4 mouse cellular contexts compared by ENCODE assay signal in genomic region chr10:96421506-96421905, GRCm38 (mm10).
A peak's percentile ranks its signal among the peaks of the same experiment; 100 is the strongest.
DNase-seq lines count a peak whose midpoint lies in the region; TF ChIP-seq lines count a peak whose summit lies in the region.
"Not testable (repeated sequence)": the region's sequence is repeated elsewhere in the genome, so short reads cannot be mapped to it uniquely, and the experiment has no call there.

No protein-coding gene starts in this region.

- TF ChIP-seq CTCF in CH12.LX (conservative IDR thresholded peaks at IDR 0.05 in 1 of 2, IDR thresholded peaks at IDR 0.05 in 1 of 2; ENCODE audit: low read depth in 2 of 2, low read length in 2 of 2): not testable (repeated sequence)

- H3K79me2 ChIP-seq in CH12.LX (replicated peaks; ENCODE audit: control insufficient read depth, extremely low read depth, insufficient read depth, poor library complexity, severe bottlenecking): not testable (repeated sequence)

- H3K4me3 ChIP-seq in CH12.LX (replicated peaks in 1 of 3; ENCODE audit: low read depth in 2 of 3, low read length in 2 of 3, poor library complexity in 1 of 3): not testable (repeated sequence)

- not testable (repeated sequence) for TF ChIP-seq RAD21 in CH12.LX (IDR thresholded peaks at IDR 0.05; ENCODE audit: low read depth, low read length)

- not testable (repeated sequence) for TF ChIP-seq POLR2A in CH12.LX (IDR thresholded peaks at IDR 0.05; ENCODE audit: low read depth, low read length)

- peaks cover 0 to 11% of the 10 kb centered on the region in 2 experiments; a peak in 3 of 4 replicates for H3K4me1 ChIP-seq in CH12.LX (ENCODE audit: control insufficient read depth in 1 of 2, insufficient read depth in 2 of 2)

- peak overlapping the region; percentile 50; the same call in 1 of the 2 replicates for H3K4me2 ChIP-seq in CH12.LX (ENCODE audit: insufficient read depth, low read depth, poor library complexity, severe bottlenecking)

- in situ Hi-C loops in CH12.LX (cut with MboI; ENCODE audit: low pct_ligation_motif_present, low pct_unique_long_range_greater_than_20kb, low sequenced_read_pairs): not testable (repeated sequence)

- not testable (repeated sequence) for H3K9me3 ChIP-seq in CH12.LX (replicated peaks; ENCODE audit: low read length)

- TF ChIP-seq EP300 in CH12.LX (IDR thresholded peaks at IDR 0.05; ENCODE audit: low read length): peak; percentile 87

- H3K9ac ChIP-seq in CH12.LX (ENCODE audit: insufficient read depth, low read depth): not testable (repeated sequence)

- dilution Hi-C loops in CH12.LX (cut with MboI; ENCODE audit: extremely low pct_ligation_motif_present, extremely low pct_unique_long_range_greater_than_20kb, low sequenced_read_pairs): not testable (repeated sequence)

- not testable (repeated sequence) for H3K27ac ChIP-seq in CH12.LX (ENCODE audit: insufficient read depth, low read depth)

- peak; percentile 19 for DNase-seq in CD4-positive helper T cell, adult 2 months (ENCODE audit: low read depth, low spot score)
- DNase-seq in CH12.LX (ENCODE audit: extremely low read depth): not testable (repeated sequence)
- peak; percentile 17 for DNase-seq in heart, adult 11 months
- DNase-seq in induced T-regulatory cell, adult 2 months (ENCODE audit: low read depth): peak; percentile 43

- H3K27me3 ChIP-seq in CH12.LX (replicated peaks): not testable (repeated sequence)

- not testable (repeated sequence) for H3K36me3 ChIP-seq in CH12.LX (replicated peaks in 1 of 2; ENCODE audit: control insufficient read depth in 1 of 2, insufficient read depth in 1 of 2, low read length in 1 of 2)

TF ChIP-seq in CH12.LX, 34 proteins besides CTCF, POLR2A, EP300 and RAD21:
- TF ChIP-seq BHLHE40 (IDR thresholded peaks at IDR 0.05; ENCODE audit: low read depth, low read length) (0 out of 2 replicates have a peak, but pooled peaks have one; percentile 16), JUND (conservative IDR thresholded peaks at IDR 0.05; ENCODE audit: low read depth, low read length) (peak; percentile 89), ZNF384 (IDR thresholded peaks at IDR 0.05; ENCODE audit: low read depth, low read length) (peak; percentile 63), ETS1 (conservative IDR thresholded peaks at IDR 0.05; ENCODE audit: low read depth, low read length) (0 out of 2 replicates have a peak, but pooled peaks have one; percentile 33), RCOR1 (conservative IDR thresholded peaks at IDR 0.05; ENCODE audit: low read depth, low read length) (peak; percentile 60; the same call in 1 of the 2 replicates), MEF2A (IDR thresholded peaks at IDR 0.05; ENCODE audit: borderline replicate concordance, low read depth, low read length) (peak; percentile 31; the same call in 1 of the 2 replicates), JUN (IDR thresholded peaks at IDR 0.05; ENCODE audit: insufficient read depth, low read depth, low read length) (peak; percentile 75), IRF4 (IDR thresholded peaks at IDR 0.05; ENCODE audit: low read depth, low read length) (peak; percentile 89)
TF ChIP-seq in CH12.LX: peak in this region for 8; not testable (repeated sequence) for 26.
